In genomic region chr15:81774505-81775171, GRCm38 (mm10) we compare ENCODE assay signal across 12 mouse cellular contexts. TPM values are rescaled to one million over a fixed set of nuclear protein-coding genes. Genes with fewer than 3 reads are reported as not detected.
DNase-seq lines count a peak whose midpoint lies in the region; ATAC-seq lines count a peak whose summit lies in the region.
"Had no signal": no experiment of that assay in that cellular context is flagged by ENCODE, and none has a peak within 500 bp of the region (broad histone marks: within the 10 kb centered on the region; RNA-seq: fewer than 3 reads in every experiment).

No protein-coding gene starts in this region.

- no peak overlapping the region for H3K9ac ChIP-seq in kidney, embryonic 16.5 days (replicated peaks; ENCODE audit: low read length)
- H3K9ac ChIP-seq: forebrain, embryonic 13.5 days; limb, embryonic 13.5 days; midbrain, embryonic 15.5 days had no signal

- intact Hi-C loops in left cerebral cortex, postnatal 14 days (cut with DNase I): no loop called here

- H3K4me2 ChIP-seq in kidney, embryonic 16.5 days (replicated peaks; ENCODE audit: low read depth, low read length): no peak overlapping the region
- H3K4me2 ChIP-seq: forebrain, embryonic 13.5 days; limb, embryonic 13.5 days; midbrain, embryonic 15.5 days had no signal

- no peaks in the 10 kb centered on the region for H3K27me3 ChIP-seq in kidney, embryonic 16.5 days (ENCODE audit: insufficient read depth, low read length)
- H3K27me3 ChIP-seq: forebrain, embryonic 13.5 days; limb, embryonic 13.5 days; midbrain, embryonic 15.5 days had no signal

- WGBS in kidney, embryonic 16.5 days: 84% methylated on average over 15 of the region's 15 CpGs

- peak; percentile 71 for DNase-seq in kidney, adult 18-20 months
- peak; percentile 87 for DNase-seq in adrenal gland, adult 8-10 months
- DNase-seq in cerebellum, postnatal 25 days: peak; percentile 74 to 79
- peak; percentile 85 for DNase-seq in kidney, adult 9 months
- no peak for DNase-seq in left cerebral cortex, postnatal 14 days (ENCODE audit: low spot score in 2 of 2)
- no peak for DNase-seq in frontal cortex, postnatal 10 days (ENCODE audit: low spot score in 2 of 2)
- DNase-seq: thymus, postnatal 14 days had no signal

- no peak for ATAC-seq in kidney, embryonic 16.5 days (ENCODE audit: low FRiP score, low TSS enrichment)
- ATAC-seq: forebrain, embryonic 13.5 days; lung, postnatal 0 days; midbrain, embryonic 15.5 days had no signal

- H3K27ac ChIP-seq in kidney, embryonic 16.5 days (ENCODE audit: low read length): no peak overlapping the region
- H3K27ac ChIP-seq: forebrain, embryonic 13.5 days; limb, embryonic 13.5 days; midbrain, embryonic 15.5 days had no signal

- H3K36me3 ChIP-seq in kidney, embryonic 16.5 days (ENCODE audit: insufficient read depth, low read length): peaks cover 73% of the 10 kb centered on the region

- H3K9me3 ChIP-seq in kidney, embryonic 16.5 days (ENCODE audit: low read length): no peaks in the 10 kb centered on the region
- H3K9me3 ChIP-seq: forebrain, embryonic 13.5 days; limb, embryonic 13.5 days; midbrain, embryonic 15.5 days had no signal

- H3K4me3 ChIP-seq in kidney, embryonic 16.5 days (ENCODE audit: low read length): no peak overlapping the region
- H3K4me3 ChIP-seq: forebrain, embryonic 13.5 days; limb, embryonic 13.5 days; midbrain, embryonic 15.5 days had no signal

- H3K4me1 ChIP-seq in kidney, embryonic 16.5 days (ENCODE audit: insufficient read depth, low read length): no peaks in the 10 kb centered on the region
- H3K4me1 ChIP-seq: forebrain, embryonic 13.5 days; limb, embryonic 13.5 days; midbrain, embryonic 15.5 days had no signal

RNA-seq across cellular contexts. Expression of gene Tef, which starts 27.6 kb away (rescaled TPM):
- polyA plus RNA-seq in kidney, embryonic 16.5 days (2015; fragmentation: Nextera tagmentation; extraction: Ambion mirVana): 25.7 and 28.9 TPM in 2 replicates
- 100 to 1,000 TPM in 3 of 4 experiments, 10 to 100 TPM in 1; 93.1 to 190 (median 160) TPM for total RNA-seq in adrenal gland, adult 8-10 months (2022)
- 100 to 1,000 TPM; 188 to 210 TPM for total RNA-seq in left cerebral cortex, postnatal 14 days (2021)

RNA-seq across cellular contexts. Expression of gene Rangap1, which starts 29.3 kb away (rescaled TPM):
- 101 and 109 TPM in 2 replicates for polyA plus RNA-seq in kidney, embryonic 16.5 days (2015; fragmentation: Nextera tagmentation; extraction: Ambion mirVana)
- total RNA-seq in adrenal gland, adult 8-10 months (2022): 10 to 100 TPM; 53.4 to 70.2 (median 60.6) TPM
- 100 to 1,000 TPM; 199 to 206 TPM for total RNA-seq in left cerebral cortex, postnatal 14 days (2021)

RNA-seq across cellular contexts. Expression of gene Zc3h7b, which starts 29.8 kb away (rescaled TPM):
- polyA plus RNA-seq in kidney, embryonic 16.5 days (2015; fragmentation: Nextera tagmentation; extraction: Ambion mirVana): 35.1 and 40.3 TPM in 2 replicates
- total RNA-seq in adrenal gland, adult 8-10 months (2022): 100 to 1,000 TPM in 2 of 4 experiments, 10 to 100 TPM in 2; 66.3 to 109 (median 89.1) TPM
- 100 to 1,000 TPM; 188 to 197 TPM for total RNA-seq in left cerebral cortex, postnatal 14 days (2021)

Comparison
In these comparisons a context has a peak if more than half of its experiments do, and no peak if none do; other contexts are left out.
1. DNase-seq: peak in kidney, adult 18-20 months (single experiment), adrenal gland, adult 8-10 months (single experiment), cerebellum, postnatal 25 days (2 of 2) and kidney, adult 9 months (single experiment); none in left cerebral cortex, postnatal 14 days (0 of 2) and frontal cortex, postnatal 10 days (0 of 2).